Mouse (Mus musculus) hindbrain, embryonic 12.5 days (tissue): ENCODE data around the gene Plekhn1. TPM values are rescaled to one million over a fixed set of nuclear protein-coding genes. Genes with fewer than 3 reads are reported as not detected.

Experiments
- ATAC-seq: fragments of 200-750 bp; cut with Nextera tagmentation; 2 replicates; pipeline ENCODE4 v1.8.0; 2017; ENCODE audit warnings: moderate TSS enrichment; ENCODE audit not compliant: low FRiP score
- H3K27ac ChIP-seq: fragments of 300-500 bp; sonication (generic); 2 replicates; pipeline ENCODE4 v1.5.1; 2016; ENCODE audit warnings: mild to moderate bottlenecking
- H3K27me3 ChIP-seq: fragments of 300-500 bp; sonication (generic); 2 replicates; pipeline ENCODE4 v1.6.1; 2016; ENCODE audit warnings: mild to moderate bottlenecking
- H3K36me3 ChIP-seq: fragments of 300-500 bp; sonication (generic); 2 replicates; pipeline ENCODE4 v1.6.1; 2016; ENCODE audit warnings: mild to moderate bottlenecking
- H3K4me1 ChIP-seq: fragments of 300-500 bp; sonication (generic); 2 replicates; pipeline ENCODE4 v1.6.1; 2016
- H3K4me2 ChIP-seq: fragments of 300-500 bp; sonication (generic); replicated peaks from 2 replicates; pipeline ENCODE4 v1.6.1; 2016; ENCODE audit warnings: mild to moderate bottlenecking
- H3K4me3 ChIP-seq: fragments of 300-500 bp; sonication (generic); 2 replicates; pipeline ENCODE4 v1.5.1; 2016; ENCODE audit warnings: mild to moderate bottlenecking
- H3K9ac ChIP-seq: fragments of 300-500 bp; sonication (generic); 2 replicates; pipeline ENCODE4 v1.6.1; 2016; ENCODE audit warnings: mild to moderate bottlenecking, moderate library complexity
- H3K9me3 ChIP-seq: fragments of 300-500 bp; sonication (generic); replicated peaks from 2 replicates; pipeline ENCODE4 v1.6.1; 2016; ENCODE audit warnings: mild to moderate bottlenecking
- WGBS: fragments of 180-500 bp; shearing (Covaris S2); methylation state at CpG from one replicate; pipeline ENCODE4 v1.1.7; 2016; 5-methylcytosine and 5-hydroxymethylcytosine counted together
- polyA plus RNA-seq: library from polyadenylated mRNA; unstranded; fragments of >200 nt; fragmentation: Nextera tagmentation; extraction: Ambion mirVana; gene quantifications from 2 replicates; pipeline ENCODE4 v1.2.1, GENCODE M21; 2016

Plekhn1 gene
- polyA plus RNA-seq, 1 experiment from 2014 or later, result 30.5 TPM

GRCm38 (mm10) chr4:156192421-156193199 lies 42.0 kb downstream of the Plekhn1 start:
- peaks cover 32% of the 10 kb centered on the region for H3K36me3 ChIP-seq
- peaks cover 86% of the 10 kb centered on the region for H3K4me1 ChIP-seq

GRCm38 (mm10) chr4:156188811-156189323 lies 45.8 kb downstream of the Plekhn1 start:
- Histone ChIP-seq H3K4me2 (peak overlapping the region; percentile 32), H3K27ac (peak overlapping the region; percentile 87), H3K36me3 (peaks cover 33% of the 10 kb centered on the region), H3K9ac (peak overlapping the region; percentile 23; the same call in 1 of the 2 replicates), H3K27me3 (no peaks in the 10 kb centered on the region), H3K4me1 (peaks cover 96% of the 10 kb centered on the region), H3K4me3 (no peak overlapping the region; the same call in 1 of the 2 replicates), H3K9me3 (no peaks in the 10 kb centered on the region)
- ATAC-seq, result peak; percentile 53
- WGBS, result 5% methylated on average over 6 of the region's 6 CpGs

More at GRCm38 (mm10) chr4:156192421-156193199, 42.0 kb downstream of the Plekhn1 start:
- H3K4me3 ChIP-seq, result peak overlapping the region; percentile 1; the same call in 1 of the 2 replicates
- H3K9ac ChIP-seq, result peak overlapping the region; percentile 42; the same call in 1 of the 2 replicates
- no peaks in the 10 kb centered on the region for H3K9me3 ChIP-seq
- 59% methylated on average over 8 of the region's 8 CpGs for WGBS
- H3K27me3 ChIP-seq, result no peaks in the 10 kb centered on the region
- ATAC-seq, result no peak
- H3K27ac ChIP-seq, result peak overlapping the region; percentile 44; the same call in 1 of the 2 replicates
- H3K4me2 ChIP-seq, result 0 out of 2 replicates have a peak overlapping the region, but pooled peaks have one; percentile 3

- 31% methylated on average over 5 of the region's 5 CpGs for WGBS
- Histone ChIP-seq H3K4me2 (peak overlapping the region; percentile 32; the same call in 1 of the 2 replicates), H3K9me3 (no peaks in the 10 kb centered on the region), H3K9ac (peak overlapping the region; percentile 23; the same call in 1 of the 2 replicates), H3K27me3 (no peaks in the 10 kb centered on the region), H3K36me3 (peaks cover 33% of the 10 kb centered on the region), H3K27ac (peak overlapping the region; percentile 87), H3K4me1 (peaks cover 96% of the 10 kb centered on the region), H3K4me3 (no peak overlapping the region)
- peak; percentile 1; the same call in 1 of the 2 replicates for ATAC-seq
Observed at GRCm38 (mm10) chr4:156188162-156188810, 46.4 kb downstream of the Plekhn1 start.

- peaks cover 96% of the 10 kb centered on the region for H3K4me1 ChIP-seq
- peak overlapping the region; percentile 46 for H3K4me3 ChIP-seq
- no peaks in the 10 kb centered on the region for H3K27me3 ChIP-seq
- no peaks in the 10 kb centered on the region for H3K9me3 ChIP-seq
- H3K36me3 ChIP-seq, result peaks cover 30% of the 10 kb centered on the region
- WGBS, result 3% methylated on average over 31 of the region's 31 CpGs
- H3K27ac ChIP-seq, result peak overlapping the region; percentile 96
- ATAC-seq, result peak; percentile 45
- H3K9ac ChIP-seq, result peak overlapping the region; percentile 82
- peak overlapping the region; percentile 74 for H3K4me2 ChIP-seq
Observed at GRCm38 (mm10) chr4:156185950-156186850, 48.5 kb downstream of the Plekhn1 start.

GRCm38 (mm10) chr4:156185456-156185949 lies 49.2 kb downstream of the Plekhn1 start:
- Histone ChIP-seq H3K9ac (peak overlapping the region; percentile 82), H3K27me3 (no peaks in the 10 kb centered on the region), H3K36me3 (peaks cover 29% of the 10 kb centered on the region), H3K4me2 (peak overlapping the region; percentile 74), H3K9me3 (no peaks in the 10 kb centered on the region), H3K4me3 (peak overlapping the region; percentile 46), H3K4me1 (peaks cover 91% of the 10 kb centered on the region), H3K27ac (peak overlapping the region; percentile 96)
- peak; percentile 6; the same call in 1 of the 2 replicates for ATAC-seq
- 61% methylated on average over 13 of the region's 13 CpGs for WGBS

GRCm38 (mm10) chr4:156184291-156184954 lies 50.2 kb downstream of the Plekhn1 start:
- H3K36me3 ChIP-seq, result peaks cover 40% of the 10 kb centered on the region

GRCm38 (mm10) chr4:156183747-156184146 lies 50.9 kb downstream of the Plekhn1 start:
- Histone ChIP-seq H3K27me3 (no peaks in the 10 kb centered on the region), H3K4me3 (peak overlapping the region; percentile 46), H3K9me3 (no peaks in the 10 kb centered on the region), H3K4me1 (peaks cover 74% of the 10 kb centered on the region), H3K9ac (peak overlapping the region; percentile 55), H3K36me3 (peaks cover 46% of the 10 kb centered on the region), H3K4me2 (peak overlapping the region; percentile 74), H3K27ac (no peak overlapping the region)
- 83% methylated on average over 5 of the region's 5 CpGs for WGBS
- ATAC-seq, result no peak

More at GRCm38 (mm10) chr4:156184291-156184954, 50.2 kb downstream of the Plekhn1 start:
- Histone ChIP-seq H3K27ac (peak overlapping the region; percentile 96), H3K4me3 (peak overlapping the region; percentile 46), H3K4me2 (peak overlapping the region; percentile 74), H3K9me3 (no peaks in the 10 kb centered on the region), H3K4me1 (peaks cover 81% of the 10 kb centered on the region), H3K9ac (peak overlapping the region; percentile 82), H3K27me3 (no peaks in the 10 kb centered on the region)
- WGBS, result 73% methylated on average over 7 of the region's 7 CpGs
- ATAC-seq, result no peak

- Histone ChIP-seq H3K9me3 (no peaks in the 10 kb centered on the region), H3K4me2 (no peak overlapping the region), H3K9ac (no peak overlapping the region), H3K27me3 (no peaks in the 10 kb centered on the region), H3K36me3 (peaks cover 90% of the 10 kb centered on the region), H3K27ac (no peak overlapping the region), H3K4me3 (no peak overlapping the region), H3K4me1 (peaks cover 16% of the 10 kb centered on the region)
- ATAC-seq, result no peak
- WGBS, result 93% methylated on average over 9 of the region's 9 CpGs
Observed at GRCm38 (mm10) chr4:156177630-156178029, 57.0 kb downstream of the Plekhn1 start.

GRCm38 (mm10) chr4:156171828-156172227 lies 62.8 kb downstream of the Plekhn1 start:
- no peak overlapping the region for H3K9ac ChIP-seq
- H3K36me3 ChIP-seq, result peaks cover 100% of the 10 kb centered on the region
- H3K27me3 ChIP-seq, result no peaks in the 10 kb centered on the region
- H3K4me1 ChIP-seq, result no peaks in the 10 kb centered on the region
- 96% methylated on average over 11 of the region's 11 CpGs for WGBS
- no peak for ATAC-seq
- H3K4me3 ChIP-seq, result no peak overlapping the region
- no peak overlapping the region for H3K4me2 ChIP-seq
- H3K9me3 ChIP-seq, result no peaks in the 10 kb centered on the region
- H3K27ac ChIP-seq, result no peak overlapping the region
